Mouse (Mus musculus): ENCODE data around the gene Hexim2.

Gene Hexim2

GRCm38 (mm10) chr11:103111881-103112551 lies 20.2 kb upstream of the Hexim2 start:
- DNase-seq (ENCODE audit: low spot score): no peak

GRCm38 (mm10) chr11:103112552-103112912 lies 19.7 kb upstream of the Hexim2 start:
- DNase-seq (ENCODE audit: low spot score): no peak

GRCm38 (mm10) chr11:103113005-103113404 lies 19.2 kb upstream of the Hexim2 start:
- DNase-seq (ENCODE audit: low spot score): no peak

- no peak for DNase-seq (ENCODE audit: low spot score)
Measured at GRCm38 (mm10) chr11:103113771-103114170, 18.5 kb upstream of the Hexim2 start.

GRCm38 (mm10) chr11:103114270-103114943 lies 17.8 kb upstream of the Hexim2 start:
- DNase-seq (ENCODE audit: low spot score): no peak

- peak; percentile 76 for DNase-seq (ENCODE audit: low spot score)
Measured at GRCm38 (mm10) chr11:103115163-103116007, 16.8 kb upstream of the Hexim2 start.

GRCm38 (mm10) chr11:103116008-103116818 lies 16.0 kb upstream of the Hexim2 start, which contains the start of gene Hexim1:
Gene Hexim1 (plus strand): TSS chr11:103116231.
- DNase-seq (ENCODE audit: low spot score): peak; percentile 100

- peak; percentile 72 for DNase-seq (ENCODE audit: low spot score)
Measured at GRCm38 (mm10) chr11:103116959-103117590, 15.2 kb upstream of the Hexim2 start.

GRCm38 (mm10) chr11:103117591-103118009 lies 14.6 kb upstream of the Hexim2 start:
- no peak for DNase-seq (ENCODE audit: low spot score)

GRCm38 (mm10) chr11:103118866-103119265 lies 13.4 kb upstream of the Hexim2 start:
- DNase-seq (ENCODE audit: low spot score): no peak

- DNase-seq (ENCODE audit: low spot score): no peak
Measured at GRCm38 (mm10) chr11:103119609-103120008, 12.6 kb upstream of the Hexim2 start.

- DNase-seq (ENCODE audit: low spot score): no peak
Measured at GRCm38 (mm10) chr11:103120315-103120714, 11.9 kb upstream of the Hexim2 start.

- peak; percentile 100 for DNase-seq (ENCODE audit: low spot score)
Measured at GRCm38 (mm10) chr11:103132576-103133455, 587 bp downstream of the Hexim2 start.

- peak; percentile 22 for DNase-seq (ENCODE audit: low spot score)
Measured at GRCm38 (mm10) chr11:103133456-103134185, 1.4 kb downstream of the Hexim2 start.

- no peak for DNase-seq (ENCODE audit: low spot score)
Measured at GRCm38 (mm10) chr11:103134221-103134620, 2.0 kb downstream of the Hexim2 start.

- no peak for DNase-seq (ENCODE audit: low spot score)
Measured at GRCm38 (mm10) chr11:103136039-103136577, 3.9 kb downstream of the Hexim2 start.

- no peak for DNase-seq (ENCODE audit: low spot score)
Measured at GRCm38 (mm10) chr11:103139951-103140762, 7.9 kb downstream of the Hexim2 start.

GRCm38 (mm10) chr11:103140763-103141100 lies 8.5 kb downstream of the Hexim2 start:
- no peak for DNase-seq (ENCODE audit: low spot score)

Measured in spleen, adult 12 weeks (tissue).